Comparison of ENCODE assay signal across 22 mouse cellular contexts in the genomic region with DNA sequence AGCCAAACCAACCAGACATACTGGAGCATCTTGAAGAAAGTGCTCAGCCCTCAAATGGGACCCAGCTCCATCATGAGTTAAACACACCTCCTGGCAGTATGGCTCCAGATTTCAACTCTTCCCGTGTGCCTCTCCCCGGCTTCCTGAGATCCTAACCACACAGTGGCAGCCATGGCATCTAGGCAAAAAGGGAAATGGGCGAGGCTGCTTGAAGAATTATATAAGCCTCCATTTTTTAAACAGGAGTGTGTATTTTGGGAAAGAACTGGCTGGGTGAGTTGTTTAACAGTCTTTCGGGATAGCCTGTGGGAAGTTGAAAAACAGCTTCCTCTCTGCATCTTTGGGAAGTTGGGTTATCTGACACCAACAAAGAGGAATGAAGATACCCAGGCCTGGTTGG. TPM values are rescaled to one million over a fixed set of nuclear protein-coding genes. Genes with fewer than 3 reads are reported as not detected.
DNase-seq lines count a peak whose midpoint lies in the region; ATAC-seq and TF ChIP-seq lines count a peak whose summit lies in the region.
"Had no signal": no experiment of that assay in that cellular context is flagged by ENCODE, and none has a peak within 500 bp of the region (broad histone marks: within the 10 kb centered on the region; RNA-seq: fewer than 3 reads in every experiment).

No protein-coding gene starts in this region.

- peak overlapping the region; percentile 12 for H3K4me2 ChIP-seq in myocyte (ENCODE audit: low read depth)

- H3K27me3 ChIP-seq in heart, adult 2 months (ENCODE audit: control insufficient read depth, insufficient read depth, low read length), result no peaks in the 10 kb centered on the region
- H3K27me3 ChIP-seq in myocyte (ENCODE audit: control insufficient read depth, insufficient read depth, insufficient read length), result no peaks in the 10 kb centered on the region
- H3K27me3 ChIP-seq: Patski had no signal

- TF ChIP-seq CTCF in heart, adult 2 months (IDR thresholded peaks at IDR 0.05), result no peak
- TF ChIP-seq CTCF in left cerebral cortex, adult 2 months (IDR thresholded peaks at IDR 0.05), result no peak

- H3K79me2 ChIP-seq in heart, adult 2 months (replicated peaks; ENCODE audit: control insufficient read depth, insufficient read depth, low read length), result no peaks in the 10 kb centered on the region
- H3K79me2 ChIP-seq in myocyte (ENCODE audit: control insufficient read depth, insufficient read depth), result no peaks in the 10 kb centered on the region

- TF ChIP-seq POLR2A in heart, adult 2 months (IDR thresholded peaks at IDR 0.05; ENCODE audit: insufficient read depth, low read depth, low read length), result no peak
- TF ChIP-seq POLR2A in myocyte (IDR thresholded peaks at IDR 0.05; ENCODE audit: insufficient read length, low read depth), result no peak

- H3K4me3 ChIP-seq in heart, adult 2 months, result no peak overlapping the region
- no peak overlapping the region for H3K4me3 ChIP-seq in left cerebral cortex, adult 2 months
- H3K4me3 ChIP-seq in myocyte, result no peak overlapping the region

- ATAC-seq in frontal cortex, adult (ENCODE audit: low TSS enrichment), result peak; percentile 66
- ATAC-seq: activated CD4-positive, CD25-positive, alpha-beta regulatory T cell, adult 4 months; CD4-positive, CD25-positive, alpha-beta regulatory T cell, adult 4 months; Patski had no signal

- H3ac ChIP-seq in myocyte (ENCODE audit: control insufficient read depth, insufficient read length), result no peak overlapping the region

- TF ChIP-seq EP300 in heart, adult 2 months (IDR thresholded peaks at IDR 0.05; ENCODE audit: insufficient read depth, low read depth, low read length), result no peak

- WGBS in heart, adult 2 months, result 69% methylated on average over 4 of the region's 4 CpGs

- no peak for DNase-seq in frontal cortex, postnatal 14 days (ENCODE audit: low spot score in 2 of 2)
- DNase-seq in heart, adult 11 months, result peak; percentile 67
- no peak for DNase-seq in heart, adult 2 months
- no peak for DNase-seq in left cerebral cortex, adult 2 months (ENCODE audit: extremely low spot score in 1 of 2, low spot score in 2 of 2)
- DNase-seq in left cerebral cortex, postnatal 10 days (ENCODE audit: extremely low spot score in 1 of 2, low spot score in 2 of 2), result no peak
- DNase-seq in thymus, postnatal 25 days, result no peak
- DNase-seq: adrenal gland, adult 2 months; adrenal gland, adult 8-10 months; adrenal gland, postnatal 10 days; adrenal gland, postnatal 14 days; adrenal gland, postnatal 25 days; adrenal gland, postnatal 36 days; B cell, adult 2 months; cerebellum, adult 11 months; cerebellum, adult 11-12 months had no signal

- no peak overlapping the region for H3K27ac ChIP-seq in heart, adult 2 months
- peak overlapping the region; percentile 4 for H3K27ac ChIP-seq in left cerebral cortex, adult 2 months

- H3K36me3 ChIP-seq in heart, adult 2 months (ENCODE audit: control insufficient read depth, insufficient read depth, low read length), result no peaks in the 10 kb centered on the region
- H3K36me3 ChIP-seq in myocyte (ENCODE audit: control insufficient read depth, insufficient read depth), result no peaks in the 10 kb centered on the region
- H3K36me3 ChIP-seq: G1E had no signal

- H3K4me1 ChIP-seq in heart, adult 2 months (ENCODE audit: control insufficient read depth, insufficient read depth, low read length), result no peaks in the 10 kb centered on the region

- no peak overlapping the region for H3K9ac ChIP-seq in heart, adult 2 months (ENCODE audit: low read depth, low read length)

- intact Hi-C loops in heart, adult 2 months (cut with DNase I), result no loop called here
- intact Hi-C loops in left cerebral cortex, adult 2 months (cut with DNase I), result no loop called here
- intact Hi-C loops in left cerebral cortex, postnatal 10 days (cut with DNase I), result no loop called here

TF ChIP-seq in myocyte, 11 proteins besides CTCF, POLR2A, EP300 and RAD21:
- no peak for TF ChIP-seq REST (IDR thresholded peaks at IDR 0.05; ENCODE audit: insufficient read depth, insufficient read length)
- no peak for TF ChIP-seq USF1 (IDR thresholded peaks at IDR 0.05; ENCODE audit: low read depth)
- no peak for TF ChIP-seq SRF (IDR thresholded peaks at IDR 0.05; ENCODE audit: control insufficient read depth, insufficient read length, low read depth)
- TF ChIP-seq TCF3 (IDR thresholded peaks at IDR 0.05; ENCODE audit: insufficient read length, low read depth), result no peak
- TF ChIP-seq CEBPB (IDR thresholded peaks at IDR 0.05; ENCODE audit: insufficient read depth, poor library complexity, severe bottlenecking), result no peak
- TF ChIP-seq POLR2AphosphoS2 (IDR thresholded peaks at IDR 0.05; ENCODE audit: insufficient read length, low read depth), result no peak
- TF ChIP-seq MAX (IDR thresholded peaks at IDR 0.05; ENCODE audit: low read depth), result no peak
- no peak for TF ChIP-seq MYOD1 (IDR thresholded peaks at IDR 0.05; ENCODE audit: control insufficient read depth in 1 of 3, insufficient read length in 2 of 3, low read depth in 2 of 3)
- TF ChIP-seq MYOG (IDR thresholded peaks at IDR 0.05; ENCODE audit: control insufficient read depth in 1 of 3, insufficient read depth in 1 of 3, insufficient read length in 2 of 3, low read depth in 2 of 3), result no peak
- TF ChIP-seq E2F4 (IDR thresholded peaks at IDR 0.05; ENCODE audit: insufficient read depth), result no peak
- TF ChIP-seq TCF12 (IDR thresholded peaks at IDR 0.05; ENCODE audit: insufficient read depth, poor library complexity, severe bottlenecking), result no peak

RNA-seq across cellular contexts. Expression of gene Cemip, which starts 34.9 kb away (rescaled TPM):
- under 1 TPM in 1 of 2 experiments, not detected in 1; 0.14 TPM for total RNA-seq in heart, adult 2 months (2021)
- 0.12 TPM in 1 of 2 replicates, not detected in the other for polyA plus RNA-seq in heart, adult 2 months (2012; rRNA removed)
- total RNA-seq in left cerebral cortex, adult 2 months (2021), result 10 to 100 TPM; 16.3 to 16.9 TPM
- 10 to 100 TPM; 29.6 to 32.6 TPM for total RNA-seq in left cerebral cortex, postnatal 10 days (2021)
- 11.2 TPM for polyA plus RNA-seq in myocyte (2012; fragmentation: generic; extraction: Trizol)
- total RNA-seq: MEL had no signal
- polyA plus RNA-seq: G1E had no signal

Comparison
In these comparisons a context has a peak if more than half of its experiments do, and no peak if none do; other contexts are left out.
1. RNA of gene Cemip, which starts 34.9 kb away (total RNA-seq): 29.6 to 32.6 TPM in left cerebral cortex, postnatal 10 days and 16.3 to 16.9 TPM in left cerebral cortex, adult 2 months; 0.14 TPM in heart, adult 2 months; every median in the first group is over 10 times any median in the second.